Mouse (Mus musculus): Measurements from ENCODE around the gene Capn11. TPM values are rescaled to one million over a fixed set of nuclear protein-coding genes. Genes with fewer than 3 reads are reported as not detected.

Gene Capn11
- total and polyA plus RNA-seq, 3 experiments = 0.03 TPM; not detected in 2

DNA sequence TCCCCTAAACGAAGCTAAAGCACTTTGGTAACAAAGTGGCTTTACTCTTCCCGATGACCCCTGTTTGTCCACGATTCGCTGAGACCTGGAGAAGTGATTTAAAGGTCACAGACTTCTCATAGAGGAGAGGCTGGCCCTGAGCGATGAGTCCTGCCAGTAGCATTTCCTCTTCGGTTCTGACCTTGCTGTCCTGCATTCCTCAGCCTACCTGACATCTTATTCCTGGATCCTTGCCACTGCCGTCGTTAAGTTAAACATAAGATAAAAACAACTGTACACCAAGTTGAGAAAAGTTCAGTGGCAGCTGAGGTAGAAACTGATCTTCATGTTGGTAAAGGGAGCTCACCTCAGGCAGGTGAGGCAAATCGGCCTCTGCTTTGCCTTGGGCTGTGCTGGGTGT is 30.0 kb upstream of the Capn11 start:
- no peak overlapping the region for H3K27ac ChIP-seq (ENCODE audit: control insufficient read depth, low read depth, low read length)
- H3K9me3 ChIP-seq (replicated peaks; ENCODE audit: insufficient read depth, low read length) = no peaks in the 10 kb centered on the region
- no peaks in the 10 kb centered on the region for H3K27me3 ChIP-seq (ENCODE audit: control insufficient read depth in 1 of 2, insufficient read depth in 2 of 2, low read length in 2 of 2)
- H3K4me1 ChIP-seq (ENCODE audit: control insufficient read depth in 1 of 2, insufficient read depth in 2 of 2, low read length in 2 of 2) = peaks cover 0 to 23% of the 10 kb centered on the region in 2 experiments
- DNase-seq (ENCODE audit: low read depth, low spot score) = no peak
- peaks cover 35% of the 10 kb centered on the region for H3K79me2 ChIP-seq (ENCODE audit: control insufficient read depth, insufficient read depth, low read length, poor library complexity)
- H3K9ac ChIP-seq (ENCODE audit: control insufficient read depth, low read depth, low read length, poor library complexity, severe bottlenecking) = no peak overlapping the region
- H3K36me3 ChIP-seq (ENCODE audit: control insufficient read depth in 1 of 2, insufficient read depth in 2 of 2, low read length in 2 of 2) = peaks cover 0 to 9% of the 10 kb centered on the region in 2 experiments; a peak in 2 of 4 replicates
- no peak for TF ChIP-seq POLR2AphosphoS2 (IDR thresholded peaks at IDR 0.05; ENCODE audit: low read length)
- no peak for TF ChIP-seq MYB (IDR thresholded peaks at IDR 0.05; ENCODE audit: low read depth, low read length)
- H3K4me3 ChIP-seq (ENCODE audit: control insufficient read depth in 1 of 2, insufficient read depth in 1 of 2, low read depth in 2 of 2, low read length in 2 of 2) = no peak overlapping the region

- TF ChIP-seq JUND (IDR thresholded peaks at IDR 0.05; ENCODE audit: low read depth, low read length) = no peak
- TF ChIP-seq RCOR1 (IDR thresholded peaks at IDR 0.05; ENCODE audit: low read depth, low read length) = no peak
- no peak for TF ChIP-seq MXI1 (IDR thresholded peaks at IDR 0.05; ENCODE audit: low read depth, low read length)
- TF ChIP-seq E2F4 (IDR thresholded peaks at IDR 0.05; ENCODE audit: borderline replicate concordance, low read depth, low read length) = 0 out of 2 replicates have a peak, but pooled peaks have one; percentile 17
- TF ChIP-seq CTCF (IDR thresholded peaks at IDR 0.05 in 2 of 3, conservative IDR thresholded peaks at IDR 0.05 in 1 of 3; ENCODE audit: control insufficient read depth in 1 of 3, insufficient read depth in 1 of 3, low read depth in 2 of 3, low read length in 3 of 3, poor library complexity in 1 of 3, severe bottlenecking in 1 of 3) = no peak
- peak within 1 kb of the TSS; percentile 79 to 84 for H3K4me3 ChIP-seq (ENCODE audit: control insufficient read depth in 1 of 2, insufficient read depth in 1 of 2, low read depth in 2 of 2, low read length in 2 of 2)
- peak within 1 kb of the TSS; percentile 72 for H3K27ac ChIP-seq (ENCODE audit: control insufficient read depth, low read depth, low read length)
- H3K79me2 ChIP-seq (ENCODE audit: control insufficient read depth, insufficient read depth, low read length, poor library complexity) = peaks cover 33% of the 10 kb centered on the region
- H3K9ac ChIP-seq (ENCODE audit: control insufficient read depth, low read depth, low read length, poor library complexity, severe bottlenecking) = peak within 1 kb of the TSS; percentile 89
- H3K9me3 ChIP-seq (replicated peaks; ENCODE audit: insufficient read depth, low read length) = no peaks in the 10 kb centered on the region
- H3K27me3 ChIP-seq (ENCODE audit: control insufficient read depth in 1 of 2, insufficient read depth in 2 of 2, low read length in 2 of 2) = no peaks in the 10 kb centered on the region
- peaks cover 0 to 9% of the 10 kb centered on the region in 2 experiments; a peak in 2 of 4 replicates for H3K36me3 ChIP-seq (ENCODE audit: control insufficient read depth in 1 of 2, insufficient read depth in 2 of 2, low read length in 2 of 2)
- DNase-seq (ENCODE audit: low read depth, low spot score) = peak; percentile 87
- H3K4me1 ChIP-seq (ENCODE audit: control insufficient read depth in 1 of 2, insufficient read depth in 2 of 2, low read length in 2 of 2) = peaks cover 0 to 19% of the 10 kb centered on the region in 2 experiments; a peak in 3 of 4 replicates
Observed at GRCm38 (mm10) chr17:45686716-45687115, 27.6 kb upstream of the Capn11 start, which contains the start of gene Tmem63b. Tmem63b (minus strand) TSS chr17:45686905.

GRCm38 (mm10) chr17:45686093-45686619 is 27.0 kb upstream of the Capn11 start, which contains the start of gene Mrpl14:
Mrpl14 (plus strand) TSS chr17:45686322.
- Histone ChIP-seq H3K9me3 (replicated peaks; ENCODE audit: insufficient read depth, low read length) (no peaks in the 10 kb centered on the region), H3K79me2 (ENCODE audit: control insufficient read depth, insufficient read depth, low read length, poor library complexity) (peaks cover 33% of the 10 kb centered on the region), H3K9ac (ENCODE audit: control insufficient read depth, low read depth, low read length, poor library complexity, severe bottlenecking) (peak within 1 kb of the TSS; percentile 89), H3K36me3 (ENCODE audit: control insufficient read depth in 1 of 2, insufficient read depth in 2 of 2, low read length in 2 of 2) (peaks cover 0 to 9% of the 10 kb centered on the region in 2 experiments; a peak in 2 of 4 replicates), H3K4me3 (ENCODE audit: control insufficient read depth in 1 of 2, insufficient read depth in 1 of 2, low read depth in 2 of 2, low read length in 2 of 2) (peak within 1 kb of the TSS; percentile 79 to 84), H3K27me3 (ENCODE audit: control insufficient read depth in 1 of 2, insufficient read depth in 2 of 2, low read length in 2 of 2) (no peaks in the 10 kb centered on the region), H3K27ac (ENCODE audit: control insufficient read depth, low read depth, low read length) (peak within 1 kb of the TSS; percentile 72), H3K4me1 (ENCODE audit: control insufficient read depth in 1 of 2, insufficient read depth in 2 of 2, low read length in 2 of 2) (peaks cover 0 to 19% of the 10 kb centered on the region in 2 experiments; a peak in 3 of 4 replicates)
- peak; percentile 93 for DNase-seq (ENCODE audit: low read depth, low spot score)
- TF ChIP-seq NELFE (IDR thresholded peaks at IDR 0.05; ENCODE audit: low read depth, low read length) (peak; percentile 65), KAT2A (conservative IDR thresholded peaks at IDR 0.05; ENCODE audit: low read depth, low read length) (no peak), GATA1 (IDR thresholded peaks at IDR 0.05; ENCODE audit: low read depth, low read length) (peak; percentile 10; the same call in 1 of the 2 replicates), POLR2A (IDR thresholded peaks at IDR 0.05; ENCODE audit: control insufficient read depth in 1 of 2, insufficient read depth in 1 of 2, low read depth in 1 of 2, low read length in 2 of 2, poor library complexity in 1 of 2) (peak; percentile 50 to 79; a peak in 3 of 4 replicates), SIN3A (IDR thresholded peaks at IDR 0.05; ENCODE audit: low read length) (no peak), GABPA (IDR thresholded peaks at IDR 0.05; ENCODE audit: low read depth, low read length) (no peak), MEF2A (IDR thresholded peaks at IDR 0.05; ENCODE audit: extremely low read depth, insufficient replicate concordance, low read depth, low read length, poor library complexity, severe bottlenecking) (no peak), TBP (IDR thresholded peaks at IDR 0.05; ENCODE audit: low read depth, low read length) (no peak), RAD21 (IDR thresholded peaks at IDR 0.05; ENCODE audit: low read depth, low read length) (no peak), ELF1 (IDR thresholded peaks at IDR 0.05; ENCODE audit: low read depth, low read length) (no peak), TAL1 (IDR thresholded peaks at IDR 0.05; ENCODE audit: low read length) (no peak), SMC3 (IDR thresholded peaks at IDR 0.05; ENCODE audit: low read depth, low read length) (no peak), E2F4 (IDR thresholded peaks at IDR 0.05; ENCODE audit: borderline replicate concordance, low read depth, low read length) (peak; percentile 96), POLR2AphosphoS2 (IDR thresholded peaks at IDR 0.05; ENCODE audit: low read length) (peak; percentile 51; the same call in 1 of the 2 replicates), ETS1 (IDR thresholded peaks at IDR 0.05; ENCODE audit: low read depth, low read length) (no peak), EP300 (IDR thresholded peaks at IDR 0.05; ENCODE audit: low read depth in 1 of 2, low read length in 2 of 2) (no peak), USF1 (IDR thresholded peaks at IDR 0.05; ENCODE audit: low read depth, low read length) (no peak), POLR2AphosphoS5 (IDR thresholded peaks at IDR 0.05; ENCODE audit: borderline replicate concordance, low read depth, low read length) (no peak), MXI1 (IDR thresholded peaks at IDR 0.05; ENCODE audit: low read depth, low read length) (peak; percentile 22; the same call in 1 of the 2 replicates), ZC3H11A (IDR thresholded peaks at IDR 0.05; ENCODE audit: low read depth, low read length) (no peak), MAZ (IDR thresholded peaks at IDR 0.05; ENCODE audit: low read depth, low read length) (peak; percentile 94)
